ENCODE assay signal across 8 mouse cellular contexts in the genomic region with DNA sequence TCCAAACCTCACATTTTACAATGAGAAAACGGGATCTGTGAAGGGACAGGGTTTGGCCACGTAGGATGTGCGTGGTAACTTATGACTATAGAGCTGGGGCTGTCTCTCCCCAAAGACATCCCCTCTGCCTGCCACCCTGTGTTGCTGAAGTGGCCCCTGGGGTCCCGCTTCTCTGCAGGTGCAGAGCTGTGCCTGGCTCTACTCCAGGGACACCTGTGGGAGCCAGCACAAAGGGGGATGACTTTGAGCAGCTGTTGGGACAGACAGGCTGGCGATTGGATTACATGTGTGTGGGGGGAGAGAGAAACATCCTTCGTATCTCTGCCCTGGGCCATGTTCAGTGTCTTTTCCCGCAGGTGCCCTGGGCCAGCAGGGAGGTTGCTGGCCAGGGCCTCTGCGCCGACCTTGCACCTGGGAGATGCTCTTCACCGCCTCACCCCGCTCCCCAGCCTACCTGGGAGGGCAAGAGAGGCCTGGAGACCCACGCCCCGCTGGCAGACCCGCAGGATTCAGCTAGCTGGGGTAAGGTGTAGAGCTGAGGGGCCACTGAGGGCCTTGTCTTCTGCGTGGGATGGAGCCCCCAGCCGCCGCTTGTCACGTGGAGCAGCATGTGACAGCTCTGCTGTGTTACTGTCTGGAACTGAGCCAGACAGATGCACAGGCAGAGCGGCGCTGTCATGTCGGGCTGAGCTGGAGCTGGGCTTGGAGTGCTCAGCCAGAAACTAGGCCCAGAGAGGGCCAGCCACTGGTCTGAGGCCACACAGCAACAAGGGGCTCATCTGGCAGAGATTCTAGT. TPM values are rescaled to one million over a fixed set of nuclear protein-coding genes. Genes with fewer than 3 reads are reported as not detected.
A peak's percentile ranks its signal among the peaks of the same experiment; 100 is the strongest.
DNase-seq lines count a peak whose midpoint lies in the region; ATAC-seq and TF ChIP-seq lines count a peak whose summit lies in the region.

No protein-coding gene starts in this region.

- H3K4me1 ChIP-seq in hindbrain, embryonic 13.5 days (replicated peaks), result peaks cover 33% of the 10 kb centered on the region
- H3K4me1 ChIP-seq in hindbrain, embryonic 10.5 days (replicated peaks), result peaks cover 31% of the 10 kb centered on the region
- H3K4me1 ChIP-seq in bone marrow, adult 2 months (ENCODE audit: control insufficient read depth, insufficient read depth, low read length), result peaks cover 18% of the 10 kb centered on the region
- H3K4me1 ChIP-seq in liver, embryonic 12.5 days, result peaks cover 29% of the 10 kb centered on the region

- ATAC-seq in hindbrain, embryonic 13.5 days (ENCODE audit: low FRiP score), result no peak
- ATAC-seq in liver, embryonic 12.5 days, result no peak

- no peaks in the 10 kb centered on the region for H3K36me3 ChIP-seq in hindbrain, embryonic 13.5 days
- no peaks in the 10 kb centered on the region for H3K36me3 ChIP-seq in hindbrain, embryonic 10.5 days
- no peaks in the 10 kb centered on the region for H3K36me3 ChIP-seq in liver, embryonic 12.5 days

- TF ChIP-seq POLR2A in bone marrow, adult 2 months (IDR thresholded peaks at IDR 0.05; ENCODE audit: borderline replicate concordance, control insufficient read depth, low read depth, low read length), result peak; percentile 58; the same call in 1 of the 2 replicates

- no peak for DNase-seq in hindbrain, embryonic 10.5 days (ENCODE audit: low spot score)
- peak; percentile 44 to 47 for DNase-seq in B cell, adult 2 months
- DNase-seq in testis, postnatal 14 days (ENCODE audit: low spot score), result no peak
- DNase-seq in urinary bladder, adult 2 months (ENCODE audit: low spot score), result no peak
- no peak for DNase-seq in urinary bladder, adult 18-20 months (ENCODE audit: low spot score in 2 of 2)

- H3K27ac ChIP-seq in hindbrain, embryonic 13.5 days, result peak overlapping the region; percentile 72
- H3K27ac ChIP-seq in hindbrain, embryonic 10.5 days, result no peak overlapping the region; the same call in 1 of the 2 replicates
- peak overlapping the region; percentile 82 for H3K27ac ChIP-seq in bone marrow, adult 2 months (ENCODE audit: control insufficient read depth, insufficient read depth, low read depth, low read length, poor library complexity)
- H3K27ac ChIP-seq in liver, embryonic 12.5 days, result 0 out of 2 replicates have a peak overlapping the region, but pooled peaks have one; percentile 45

- H3K27me3 ChIP-seq in hindbrain, embryonic 13.5 days, result peaks cover 10% of the 10 kb centered on the region
- H3K27me3 ChIP-seq in hindbrain, embryonic 10.5 days (ENCODE audit: insufficient read depth, poor library complexity, severe bottlenecking), result peaks cover 7% of the 10 kb centered on the region; the same call in 1 of the 2 replicates
- peaks cover 21% of the 10 kb centered on the region for H3K27me3 ChIP-seq in liver, embryonic 12.5 days (replicated peaks)

- no peak overlapping the region for H3K4me2 ChIP-seq in hindbrain, embryonic 13.5 days
- no peak overlapping the region for H3K4me2 ChIP-seq in liver, embryonic 12.5 days

- WGBS in hindbrain, embryonic 13.5 days, result 73% methylated on average over 21 of the region's 21 CpGs
- WGBS in hindbrain, embryonic 10.5 days, result 79% methylated on average over 21 of the region's 21 CpGs
- 62% methylated on average over 21 of the region's 21 CpGs for WGBS in bone marrow, adult 2 months
- WGBS in liver, embryonic 12.5 days (ENCODE audit: insufficient replicate concordance), result 74% methylated on average over 21 of the region's 21 CpGs

- H3K9me3 ChIP-seq in hindbrain, embryonic 13.5 days, result no peaks in the 10 kb centered on the region
- no peaks in the 10 kb centered on the region for H3K9me3 ChIP-seq in hindbrain, embryonic 10.5 days
- H3K9me3 ChIP-seq in liver, embryonic 12.5 days (replicated peaks), result no peaks in the 10 kb centered on the region

- no peak for TF ChIP-seq CTCF in bone marrow, adult 2 months (IDR thresholded peaks at IDR 0.05; ENCODE audit: control insufficient read depth, insufficient read depth, low read length)

- H3K9ac ChIP-seq in hindbrain, embryonic 13.5 days, result peak overlapping the region; percentile 24; the same call in 1 of the 2 replicates
- H3K9ac ChIP-seq in liver, embryonic 12.5 days, result no peak overlapping the region

- H3K4me3 ChIP-seq in hindbrain, embryonic 13.5 days, result no peak overlapping the region
- no peak overlapping the region for H3K4me3 ChIP-seq in hindbrain, embryonic 10.5 days
- H3K4me3 ChIP-seq in bone marrow, adult 2 months (replicated peaks; ENCODE audit: control insufficient read depth, low read depth, low read length), result peak overlapping the region; percentile 18
- H3K4me3 ChIP-seq in liver, embryonic 12.5 days, result no peak overlapping the region

RNA-seq across cellular contexts. Expression of a gene that starts 0.9 kb away (rescaled TPM):
- 1.9 and 2.1 TPM in 2 replicates for polyA plus RNA-seq in hindbrain, embryonic 13.5 days (2015; fragmentation: Nextera tagmentation; extraction: Ambion mirVana)
- polyA plus RNA-seq in hindbrain, embryonic 10.5 days (2016; fragmentation: Nextera tagmentation; extraction: Ambion mirVana), result 0.71 and 0.81 TPM in 2 replicates
- 12.7 and 47.1 TPM in 2 replicates for polyA plus RNA-seq in bone marrow, adult 2 months (2011; ENCODE audit: insufficient read depth, insufficient read length, low replicate concordance, missing spikeins)
- 1.8 and 1.9 TPM in 2 replicates for polyA plus RNA-seq in liver, embryonic 12.5 days (2016; fragmentation: Nextera tagmentation; extraction: Ambion mirVana)
- polyA plus RNA-seq in urinary bladder, adult 2 months (2012; rRNA removed), result 6.8 TPM in 2 replicates

RNA-seq across cellular contexts. Expression of a gene that starts 4.5 kb away (rescaled TPM):
- polyA plus RNA-seq in hindbrain, embryonic 13.5 days (2015; fragmentation: Nextera tagmentation; extraction: Ambion mirVana), result 10.1 and 13.2 TPM in 2 replicates
- polyA plus RNA-seq in hindbrain, embryonic 10.5 days (2016; fragmentation: Nextera tagmentation; extraction: Ambion mirVana), result 6.3 and 8.8 TPM in 2 replicates
- polyA plus RNA-seq in bone marrow, adult 2 months (2011; ENCODE audit: insufficient read depth, insufficient read length, low replicate concordance, missing spikeins), result 80.1 and 177 TPM in 2 replicates
- polyA plus RNA-seq in liver, embryonic 12.5 days (2016; fragmentation: Nextera tagmentation; extraction: Ambion mirVana), result 14.3 and 15.3 TPM in 2 replicates
- 85.1 and 99.6 TPM in 2 replicates for polyA plus RNA-seq in urinary bladder, adult 2 months (2012; rRNA removed)

RNA-seq across cellular contexts. Expression of a gene that starts 17.9 kb away (rescaled TPM):
- 261 and 264 TPM in 2 replicates for polyA plus RNA-seq in hindbrain, embryonic 13.5 days (2015; fragmentation: Nextera tagmentation; extraction: Ambion mirVana)
- 241 and 279 TPM in 2 replicates for polyA plus RNA-seq in hindbrain, embryonic 10.5 days (2016; fragmentation: Nextera tagmentation; extraction: Ambion mirVana)
- polyA plus RNA-seq in bone marrow, adult 2 months (2011; ENCODE audit: insufficient read depth, insufficient read length, low replicate concordance, missing spikeins), result 41.6 and 58.3 TPM in 2 replicates
- polyA plus RNA-seq in liver, embryonic 12.5 days (2016; fragmentation: Nextera tagmentation; extraction: Ambion mirVana), result 197 and 218 TPM in 2 replicates
- 223 and 242 TPM in 2 replicates for polyA plus RNA-seq in urinary bladder, adult 2 months (2012; rRNA removed)

RNA-seq across cellular contexts. Expression of a gene that starts 23.5 kb away (rescaled TPM):
- 15.0 and 15.8 TPM in 2 replicates for polyA plus RNA-seq in hindbrain, embryonic 13.5 days (2015; fragmentation: Nextera tagmentation; extraction: Ambion mirVana)
- polyA plus RNA-seq in hindbrain, embryonic 10.5 days (2016; fragmentation: Nextera tagmentation; extraction: Ambion mirVana), result 21.6 and 21.9 TPM in 2 replicates
- polyA plus RNA-seq in bone marrow, adult 2 months (2011; ENCODE audit: insufficient read depth, insufficient read length, low replicate concordance, missing spikeins), result 116 and 292 TPM in 2 replicates
- polyA plus RNA-seq in liver, embryonic 12.5 days (2016; fragmentation: Nextera tagmentation; extraction: Ambion mirVana), result 24.7 and 26.1 TPM in 2 replicates
- 88.3 and 112 TPM in 2 replicates for polyA plus RNA-seq in urinary bladder, adult 2 months (2012; rRNA removed)

RNA-seq across cellular contexts. Expression of a gene that starts 28.0 kb away (rescaled TPM):
- not detected in 2 replicates for polyA plus RNA-seq in hindbrain, embryonic 13.5 days (2015; fragmentation: Nextera tagmentation; extraction: Ambion mirVana)
- not detected in 2 replicates for polyA plus RNA-seq in hindbrain, embryonic 10.5 days (2016; fragmentation: Nextera tagmentation; extraction: Ambion mirVana)
- 1.6 and 4.4 TPM in 2 replicates for polyA plus RNA-seq in bone marrow, adult 2 months (2011; ENCODE audit: insufficient read depth, insufficient read length, low replicate concordance, missing spikeins)
- 0.04 TPM in 1 of 2 replicates, not detected in the other for polyA plus RNA-seq in liver, embryonic 12.5 days (2016; fragmentation: Nextera tagmentation; extraction: Ambion mirVana)
- polyA plus RNA-seq in urinary bladder, adult 2 months (2012; rRNA removed), result 0.73 and 0.78 TPM in 2 replicates

Comparison
In these comparisons a context has a peak if more than half of its experiments do, and no peak if none do; other contexts are left out.
1. DNase-seq: peak in B cell, adult 2 months (2 of 2); none in hindbrain, embryonic 10.5 days (single experiment), testis, postnatal 14 days (single experiment), urinary bladder, adult 2 months (single experiment) and urinary bladder, adult 18-20 months (0 of 2).